Mouse (Mus musculus) megakaryocyte, embryonic 14.5 days (primary cell): ENCODE data around the gene Methig1.

Source experiments
- FLI1 ChIP-seq: IDR thresholded peaks from 2 replicates; pipeline ENCODE4 v1.6.1; 2012; ENCODE audit warnings: low read length, inconsistent platforms, mixed read lengths
- GATA1 ChIP-seq: IDR thresholded peaks from 3 replicates; pipeline ENCODE4 v1.6.1; 2012; ENCODE audit warnings: mixed read lengths, low read length, inconsistent platforms, borderline replicate concordance

- TF ChIP-seq GATA1 (no peak), FLI1 (no peak)
These were observed 48.6 kb upstream of the Methig1 start, which contains the start of gene Mettl7a1 for GRCm38 (mm10) chr15:100304019-100304991.
